Mouse (Mus musculus) limb, embryonic 15.5 days (tissue): Measurements from ENCODE around the gene Nsmce3. TPM values are rescaled to one million over a fixed set of nuclear protein-coding genes. Genes with fewer than 3 reads are reported as not detected.

Experiments used
- ATAC-seq: fragments of 200-750 bp; cut with Nextera tagmentation; 2 replicates; pipeline ENCODE4 v1.8.0; 2017; ENCODE audit warnings: low read depth, moderate TSS enrichment; ENCODE audit not compliant: insufficient number of reproducible peaks, low FRiP score, low TSS enrichment
- H3K27ac ChIP-seq: fragments of 300-500 bp; sonication (generic); 2 replicates; pipeline ENCODE4 v1.5.1; 2015; ENCODE audit warnings: moderate library complexity, mild to moderate bottlenecking, inconsistent platforms
- H3K27me3 ChIP-seq: fragments of 300-500 bp; sonication (generic); 2 replicates; pipeline ENCODE4 v1.6.1; 2015; ENCODE audit warnings: inconsistent platforms
- H3K36me3 ChIP-seq: fragments of 300-500 bp; sonication (generic); 2 replicates; pipeline ENCODE4 v1.6.1; 2015; ENCODE audit warnings: inconsistent platforms
- H3K4me1 ChIP-seq: fragments of 300-500 bp; sonication (generic); 2 replicates; pipeline ENCODE4 v1.6.1; 2015; ENCODE audit warnings: inconsistent platforms
- H3K4me2 ChIP-seq: fragments of 300-500 bp; sonication (generic); 2 replicates; pipeline ENCODE4 v1.6.1; 2015; ENCODE audit warnings: mild to moderate bottlenecking, inconsistent platforms
- H3K4me3 ChIP-seq: fragments of 300-500 bp; sonication (generic); 2 replicates; pipeline ENCODE4 v1.5.1; 2015; ENCODE audit warnings: mild to moderate bottlenecking, inconsistent platforms
- H3K9ac ChIP-seq: fragments of 300-500 bp; sonication (generic); 2 replicates; pipeline ENCODE4 v1.6.1; 2015; ENCODE audit warnings: inconsistent platforms
- H3K9me3 ChIP-seq: fragments of 300-500 bp; sonication (generic); 2 replicates; pipeline ENCODE4 v1.6.1; 2016; ENCODE audit warnings: inconsistent platforms
- WGBS: fragments of 180-500 bp; shearing (Covaris S2); methylation state at CpG from one replicate; pipeline ENCODE4 v1.1.7; 2015; 5-methylcytosine and 5-hydroxymethylcytosine counted together
- polyA plus RNA-seq: library from polyadenylated mRNA; unstranded; fragments of >200 nt; fragmentation: Nextera tagmentation; extraction: Ambion mirVana; gene quantifications from 2 replicates; pipeline ENCODE4 v1.2.1, GENCODE M21; 2015

Nsmce3 gene
- polyA plus RNA-seq, 1 experiment from 2014 or later = 10.9 TPM

DNA sequence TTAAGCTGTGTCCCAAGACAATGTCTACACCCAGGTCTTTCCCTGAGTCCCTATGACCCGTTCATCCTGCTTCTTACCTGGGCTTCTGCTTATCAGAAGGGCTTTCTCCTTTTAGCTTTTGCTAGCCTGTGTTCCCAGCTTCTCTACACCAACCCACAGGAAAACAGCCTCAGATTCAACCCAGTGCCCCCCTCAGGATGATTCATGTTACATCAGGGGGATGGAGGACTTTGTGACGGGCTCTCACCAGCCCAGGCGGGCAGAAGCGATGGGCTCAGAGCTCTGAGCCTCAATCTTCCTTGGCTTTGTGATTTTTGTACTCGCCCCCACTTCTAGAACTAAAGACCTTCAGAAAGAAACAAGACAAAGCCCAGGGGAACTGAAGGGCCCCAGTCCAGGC lies 51.7 kb downstream of the Nsmce3 start:
- Histone ChIP-seq H3K27ac (no peak overlapping the region), H3K4me2 (no peak overlapping the region), H3K36me3 (no peaks in the 10 kb centered on the region), H3K4me1 (no peaks in the 10 kb centered on the region), H3K9ac (no peak overlapping the region), H3K4me3 (no peak overlapping the region), H3K27me3 (no peaks in the 10 kb centered on the region), H3K9me3 (no peaks in the 10 kb centered on the region)
- ATAC-seq = no peak
- 81% methylated on average over 5 of the region's 5 CpGs for WGBS

DNA sequence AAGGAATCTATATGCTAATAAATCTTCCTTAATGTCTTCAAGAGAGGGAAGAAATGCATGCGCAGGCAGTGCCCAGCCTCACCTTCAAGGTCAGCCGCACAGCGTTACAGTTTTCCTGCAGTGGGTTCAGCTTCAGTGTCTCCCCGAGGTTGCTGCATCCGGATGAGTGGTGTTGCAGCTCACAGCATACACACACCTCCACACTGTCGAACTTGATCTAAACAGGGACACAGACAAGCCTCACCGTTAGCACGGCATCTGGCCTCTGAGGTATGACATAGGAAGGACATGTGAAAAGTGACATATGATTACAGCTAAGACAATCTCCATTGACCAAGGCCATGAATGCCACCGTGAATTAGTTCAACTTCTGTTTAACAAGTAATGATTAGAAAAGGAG lies 53.1 kb downstream of the Nsmce3 start:
- Histone ChIP-seq H3K27ac (no peak overlapping the region), H3K4me3 (no peak overlapping the region), H3K9me3 (no peaks in the 10 kb centered on the region), H3K4me2 (no peak overlapping the region), H3K9ac (no peak overlapping the region), H3K27me3 (no peaks in the 10 kb centered on the region), H3K36me3 (no peaks in the 10 kb centered on the region), H3K4me1 (no peaks in the 10 kb centered on the region)
- no peak for ATAC-seq
- 68% methylated on average over 9 of the region's 9 CpGs for WGBS
